Mouse (Mus musculus) hindbrain, postnatal 0 days (tissue): Measurements from ENCODE around the gene Lactb. TPM values are rescaled to one million over a fixed set of nuclear protein-coding genes. Genes with fewer than 3 reads are reported as not detected.

ENCODE experiments used
- ATAC-seq: fragments of 200-750 bp; cut with Nextera tagmentation; 2 replicates; pipeline ENCODE4 v1.8.0; 2017; ENCODE audit warnings: mild to moderate bottlenecking, moderate TSS enrichment, moderate library complexity
- DNase-seq: peaks from one replicate; pipeline ENCODE4 v3.0.0-alpha.2; 2015; ENCODE audit warnings: low spot score
- H3K27ac ChIP-seq: fragments of 300-500 bp; sonication (generic); 2 replicates; pipeline ENCODE4 v1.5.1; 2014; ENCODE audit warnings: mild to moderate bottlenecking
- H3K27me3 ChIP-seq: fragments of 300-500 bp; sonication (generic); 2 replicates; pipeline ENCODE4 v1.6.1; 2014; ENCODE audit warnings: low read length, mixed read lengths; ENCODE audit not compliant: insufficient read depth
- H3K36me3 ChIP-seq: fragments of 300-500 bp; sonication (generic); 2 replicates; pipeline ENCODE4 v1.6.1; 2014; ENCODE audit warnings: low read length, mixed read lengths; ENCODE audit not compliant: insufficient read depth
- H3K4me1 ChIP-seq: fragments of 300-500 bp; sonication (generic); 2 replicates; pipeline ENCODE4 v1.6.1; 2014; ENCODE audit warnings: antibody characterized with exemption, low read length, mixed read lengths; ENCODE audit not compliant: insufficient read depth
- H3K4me2 ChIP-seq: fragments of 300-500 bp; sonication (generic); 2 replicates; pipeline ENCODE4 v1.6.1; 2014; ENCODE audit warnings: low read depth, mild to moderate bottlenecking, low read length, moderate library complexity, mixed read lengths
- H3K4me3 ChIP-seq: fragments of 300-500 bp; sonication (generic); 2 replicates; pipeline ENCODE4 v1.5.1; 2014; ENCODE audit warnings: low read length
- H3K9ac ChIP-seq: fragments of 300-500 bp; sonication (generic); replicated peaks from 2 replicates; pipeline ENCODE4 v1.6.1; 2014; ENCODE audit warnings: mild to moderate bottlenecking, low read length, moderate library complexity, mixed read lengths
- H3K9me3 ChIP-seq: fragments of 300-500 bp; sonication (generic); 2 replicates; pipeline ENCODE4 v1.6.1; 2016; ENCODE audit warnings: low read length, mixed read lengths
- CTCF ChIP-seq: IDR thresholded peaks from 2 replicates; pipeline ENCODE4 v1.5.1; 2016; ENCODE audit warnings: antibody characterized with exemption, control low read depth, low read depth
- WGBS: fragments of 180-500 bp; shearing (Covaris S2); extraction: QIAGEN DNeasy Blood & Tissue Kit; methylation state at CpG from one replicate; pipeline ENCODE4 v1.1.7; 2014; 5-methylcytosine and 5-hydroxymethylcytosine counted together
- polyA plus RNA-seq: library from polyadenylated mRNA; unstranded; fragments of >200 nt; fragmentation: Nextera tagmentation; extraction: Ambion mirVana; gene quantifications from 2 replicates; pipeline ENCODE4 v1.2.1, GENCODE M21; 2015
- total RNA-seq: library from RNA; depleted of rRNA; stranded (reverse); fragments of >200 nt; gene quantifications from 2 replicates; pipeline ENCODE4 v1.2.3, GENCODE M21; 2014

Gene Lactb
- total and polyA plus RNA-seq, 2 experiments from 2014 or later = 12.8 to 13.1 TPM

- WGBS = 65% methylated on average over 8 of the region's 8 CpGs
- DNase-seq (peak; percentile 21), ATAC-seq (0 out of 2 replicates have a peak, but pooled peaks have one; percentile 27)
- H3K27me3 ChIP-seq = no peaks in the 10 kb centered on the region
- H3K4me3 ChIP-seq = no peak overlapping the region
- no peaks in the 10 kb centered on the region for H3K4me1 ChIP-seq
- no peak for TF ChIP-seq CTCF
- no peaks in the 10 kb centered on the region for H3K36me3 ChIP-seq
- H3K9me3 ChIP-seq = no peaks in the 10 kb centered on the region
- H3K4me2 ChIP-seq = no peak overlapping the region
- H3K9ac ChIP-seq = no peak overlapping the region
- no peak overlapping the region for H3K27ac ChIP-seq
Measured at GRCm38 (mm10) chr9:66927696-66928402, 47.4 kb downstream of the Lactb start.

- Histone ChIP-seq H3K36me3 (no peaks in the 10 kb centered on the region), H3K27me3 (no peaks in the 10 kb centered on the region), H3K4me1 (no peaks in the 10 kb centered on the region), H3K9ac (no peak overlapping the region), H3K9me3 (no peaks in the 10 kb centered on the region), H3K27ac (no peak overlapping the region), H3K4me2 (no peak overlapping the region), H3K4me3 (no peak overlapping the region)
- DNase-seq (no peak), ATAC-seq (no peak)
- 84% methylated on average over 3 of the region's 3 CpGs for WGBS
- TF ChIP-seq CTCF = no peak
Measured at GRCm38 (mm10) chr9:66925853-66926252, 49.4 kb downstream of the Lactb start.

- Histone ChIP-seq H3K9ac (no peak overlapping the region), H3K36me3 (no peaks in the 10 kb centered on the region), H3K9me3 (no peaks in the 10 kb centered on the region), H3K4me2 (no peak overlapping the region), H3K27ac (no peak overlapping the region), H3K4me3 (no peak overlapping the region), H3K4me1 (no peaks in the 10 kb centered on the region), H3K27me3 (no peaks in the 10 kb centered on the region)
- ATAC-seq (no peak), DNase-seq (no peak)
- TF ChIP-seq CTCF = no peak
- 97% methylated on average over 1 of the region's 1 CpGs for WGBS
Measured at GRCm38 (mm10) chr9:66922076-66922475, 53.2 kb downstream of the Lactb start.

DNA sequence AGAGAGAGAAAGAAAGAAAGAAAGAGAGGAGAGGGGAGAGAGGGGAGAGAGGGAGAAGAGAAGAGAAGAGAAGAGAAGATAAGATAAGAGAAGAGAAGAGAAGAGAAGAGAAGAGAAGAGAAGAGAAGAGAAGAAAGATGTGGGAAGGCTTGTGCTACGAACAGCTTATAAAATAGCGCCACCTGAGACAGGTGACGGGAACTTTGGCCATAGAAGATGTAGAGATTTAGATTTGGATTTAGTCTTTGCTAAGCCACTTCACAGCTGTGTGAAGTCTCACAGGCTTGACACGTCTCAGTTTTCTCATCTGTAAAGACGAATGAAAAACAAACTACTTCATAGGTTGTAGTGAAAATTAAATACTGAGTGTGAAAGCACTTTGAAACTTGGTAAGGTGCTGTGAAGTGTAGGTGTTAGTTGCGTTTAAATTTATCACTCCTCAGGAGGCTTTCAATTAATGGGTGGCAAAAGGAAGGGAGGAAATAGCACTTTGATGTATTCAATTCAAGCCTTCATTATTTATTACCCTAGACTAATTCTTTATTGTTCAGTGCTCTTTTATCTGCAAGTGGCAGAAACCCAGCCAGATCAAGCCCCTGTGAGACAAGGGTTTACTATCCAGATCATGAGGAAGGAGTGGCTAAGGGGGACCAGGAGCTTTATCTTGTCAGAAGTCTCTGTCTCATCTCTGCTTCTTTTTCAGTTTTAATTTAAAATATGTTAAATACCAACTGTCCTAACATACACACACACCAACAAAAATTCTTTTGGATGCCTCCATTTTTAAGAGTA, 54.6 kb downstream of the Lactb start:
- no peak for ATAC-seq
- 11% methylated on average over 6 of the region's 6 CpGs for WGBS
- H3K4me1 ChIP-seq = no peaks in the 10 kb centered on the region
- H3K9me3 ChIP-seq = no peaks in the 10 kb centered on the region
- H3K9ac ChIP-seq = no peak overlapping the region
- H3K27ac ChIP-seq = no peak overlapping the region
- no peak for DNase-seq
- no peak overlapping the region for H3K4me3 ChIP-seq
- no peaks in the 10 kb centered on the region for H3K27me3 ChIP-seq
- no peaks in the 10 kb centered on the region for H3K36me3 ChIP-seq
- H3K4me2 ChIP-seq = peak overlapping the region; percentile 58
- peak; percentile 31; the same call in 1 of the 2 replicates for TF ChIP-seq CTCF

GRCm38 (mm10) chr9:66919981-66920380, 55.3 kb downstream of the Lactb start:
- Histone ChIP-seq H3K4me2 (peak overlapping the region; percentile 58), H3K9ac (peak overlapping the region; percentile 47), H3K4me1 (no peaks in the 10 kb centered on the region), H3K27me3 (no peaks in the 10 kb centered on the region), H3K4me3 (peak overlapping the region; percentile 76), H3K27ac (peak overlapping the region; percentile 91), H3K9me3 (no peaks in the 10 kb centered on the region), H3K36me3 (no peaks in the 10 kb centered on the region)
- DNase-seq (no peak), ATAC-seq (peak; percentile 41)
- WGBS = under 1% methylated on average over 14 of the region's 14 CpGs
- TF ChIP-seq CTCF = no peak

GRCm38 (mm10) chr9:66919382-66919971, 55.8 kb downstream of the Lactb start, which contains the start of gene Rab8b:
Rab8b (minus strand) TSS chr9:66919687.
- Histone ChIP-seq H3K9me3 (no peaks in the 10 kb centered on the region), H3K27me3 (no peaks in the 10 kb centered on the region), H3K4me1 (no peaks in the 10 kb centered on the region), H3K36me3 (no peaks in the 10 kb centered on the region), H3K27ac (peak within 1 kb of the TSS; percentile 91), H3K4me2 (peak within 1 kb of the TSS; percentile 58), H3K4me3 (peak within 1 kb of the TSS; percentile 76), H3K9ac (peak within 1 kb of the TSS; percentile 82)
- ATAC-seq (peak; percentile 99), DNase-seq (peak; percentile 99)
- no peak for TF ChIP-seq CTCF
- 1% methylated on average over 44 of the region's 49 CpGs for WGBS
